Mouse (Mus musculus): ENCODE measurements around the gene Rbfox2.

Rbfox2 gene

GRCm38 (mm10) chr15:77104349-77105158 is 202.2 kb downstream of the Rbfox2 start:
- DNase-seq (ENCODE audit: low spot score in 2 of 2) = no peak

GRCm38 (mm10) chr15:77102685-77103084 is 204.1 kb downstream of the Rbfox2 start:
- no peak for DNase-seq (ENCODE audit: low spot score in 2 of 2)

GRCm38 (mm10) chr15:77099756-77100155 is 207.0 kb downstream of the Rbfox2 start:
- DNase-seq (ENCODE audit: low spot score in 2 of 2) = no peak

DNA sequence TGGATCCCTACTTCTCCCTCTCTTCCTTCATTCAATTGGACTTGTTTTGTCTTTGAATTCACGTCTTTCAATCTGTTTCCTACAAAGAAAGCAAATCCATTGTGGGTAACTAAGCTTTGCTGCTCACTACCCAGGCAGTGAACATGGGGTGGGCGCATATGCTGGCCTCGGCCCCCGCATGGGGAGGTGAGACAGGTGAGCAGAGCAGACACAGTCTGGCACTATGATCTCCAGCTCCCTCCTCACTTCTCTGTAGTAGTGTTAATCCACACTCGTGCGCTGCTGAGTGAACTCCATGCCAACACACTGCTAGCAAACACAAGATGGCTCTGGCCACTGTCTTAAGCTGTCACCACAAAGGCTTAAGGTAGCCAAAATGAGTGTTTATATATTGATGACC is 209.4 kb downstream of the Rbfox2 start:
- no peak for DNase-seq (ENCODE audit: low spot score in 2 of 2)

GRCm38 (mm10) chr15:77095216-77095615 is 211.6 kb downstream of the Rbfox2 start:
- no peak for DNase-seq (ENCODE audit: low spot score in 2 of 2)

DNA sequence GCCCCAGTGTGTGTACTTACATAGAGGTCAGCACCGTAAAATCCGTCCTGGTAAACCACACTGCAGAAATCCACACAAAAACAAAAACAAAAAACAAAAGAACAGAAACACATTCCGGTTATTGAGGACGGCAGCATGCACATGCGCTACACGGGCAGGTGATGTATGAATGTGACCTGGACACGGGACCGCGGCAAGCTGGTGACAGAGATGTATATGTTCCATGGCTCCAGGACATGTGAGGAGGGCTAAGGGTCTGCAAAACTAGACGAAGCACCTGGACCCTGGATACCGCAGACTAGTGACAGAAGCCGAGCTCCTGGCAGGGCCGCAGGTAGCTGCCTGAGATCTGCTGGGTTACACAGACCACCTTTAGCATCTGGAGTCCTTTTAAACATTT is 212.4 kb downstream of the Rbfox2 start:
- no peak for DNase-seq (ENCODE audit: low spot score in 2 of 2)

DNA sequence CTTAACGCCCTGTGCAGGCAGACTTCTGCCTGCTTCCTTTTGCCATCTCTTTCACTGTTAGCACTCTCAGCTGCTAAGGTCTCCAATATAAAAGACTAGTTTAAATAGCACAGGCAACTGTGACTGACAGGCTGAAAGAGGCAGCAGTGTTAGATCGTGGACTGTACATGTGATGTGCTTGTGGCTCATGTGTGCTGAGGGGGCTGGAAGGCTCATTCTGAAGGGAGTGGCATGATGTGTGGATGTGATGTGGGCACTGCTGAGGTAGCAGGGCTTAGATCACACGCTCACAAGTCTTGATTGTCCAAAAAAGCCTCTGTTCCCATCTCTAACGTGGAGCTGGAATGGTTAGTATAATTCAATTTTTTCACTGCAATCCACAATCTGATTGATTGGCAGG is 215.4 kb downstream of the Rbfox2 start:
- no peak for DNase-seq (ENCODE audit: low spot score in 2 of 2)

DNA sequence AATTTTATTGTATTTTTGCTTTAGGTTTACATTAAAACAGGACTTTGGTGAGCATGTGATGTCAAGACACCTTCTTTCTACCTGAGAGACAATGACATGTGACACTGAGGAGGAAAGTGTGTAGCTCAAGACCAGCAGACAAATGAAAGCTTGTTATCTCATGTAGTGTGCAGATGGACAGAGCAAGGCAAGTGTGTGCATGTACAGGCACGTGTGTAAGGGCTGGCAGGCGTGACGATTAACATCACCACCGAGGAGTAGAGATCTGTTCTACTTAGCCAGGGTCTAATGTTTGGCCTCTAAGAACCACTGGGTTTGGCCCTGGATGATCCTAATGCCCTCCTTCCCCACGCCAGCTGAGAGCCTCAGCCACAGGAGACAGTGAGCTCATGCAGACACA is 216.3 kb downstream of the Rbfox2 start:
- no peak for DNase-seq (ENCODE audit: low spot score in 2 of 2)

DNA sequence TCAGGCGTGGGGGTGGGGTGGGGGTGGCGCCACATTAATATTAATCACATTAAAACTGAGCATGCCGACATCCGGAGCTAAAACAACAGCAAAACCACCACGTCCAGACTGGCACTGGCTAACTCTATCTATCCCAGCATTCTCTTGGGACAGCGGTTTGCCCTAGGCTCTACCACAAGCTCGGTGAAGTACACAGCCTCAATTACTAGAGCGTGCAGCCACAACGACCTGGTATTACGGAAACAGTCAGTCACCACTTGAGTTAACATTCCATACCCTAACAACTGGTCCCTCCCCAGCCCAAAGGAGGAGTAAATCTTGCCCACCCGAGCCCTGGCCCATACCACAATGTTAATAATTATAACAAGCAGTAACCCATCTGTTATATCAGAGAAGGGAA is 217.6 kb downstream of the Rbfox2 start:
- no peak for DNase-seq (ENCODE audit: low spot score in 2 of 2)

DNA sequence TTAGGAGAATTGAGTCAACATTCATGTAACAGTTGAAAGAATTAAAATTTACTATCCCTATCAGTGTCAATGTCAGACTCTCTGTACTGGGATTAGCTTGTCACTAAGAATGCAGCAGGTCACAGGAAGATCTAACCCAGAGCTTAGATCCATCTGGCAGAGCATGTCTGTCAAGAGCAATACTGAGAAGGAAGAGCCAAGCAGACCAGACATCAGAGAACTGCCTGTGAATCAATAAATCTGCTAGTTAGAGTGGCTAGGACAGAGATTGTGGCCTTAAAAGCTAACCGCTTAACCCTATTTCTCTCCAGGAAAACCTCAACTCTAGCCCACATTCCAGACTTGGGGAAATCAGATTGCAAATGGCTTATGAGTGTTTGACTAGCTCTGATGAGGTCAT is 220.3 kb downstream of the Rbfox2 start:
- DNase-seq (ENCODE audit: low spot score in 2 of 2) = no peak

DNA sequence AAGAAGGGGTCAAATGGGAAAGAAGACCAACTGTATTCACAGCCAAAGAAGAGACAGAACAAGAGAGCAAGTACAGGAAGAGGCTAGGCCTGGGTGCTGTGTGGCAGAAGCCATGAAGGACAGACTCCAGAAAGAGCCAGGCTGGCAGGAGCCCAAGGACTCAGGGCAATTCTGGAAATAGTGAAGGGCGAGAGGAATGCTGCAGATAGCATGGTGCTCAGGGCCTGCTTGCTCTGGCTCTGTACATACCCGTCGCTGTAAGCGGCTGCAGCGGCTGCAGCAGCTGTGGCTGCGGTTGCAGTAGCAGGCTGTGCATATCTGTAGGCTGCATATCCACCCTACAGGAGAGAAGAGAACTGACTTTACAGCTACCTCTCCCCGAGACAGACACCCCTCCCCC is 221.0 kb downstream of the Rbfox2 start:
- no peak for DNase-seq (ENCODE audit: low spot score in 2 of 2)

DNA sequence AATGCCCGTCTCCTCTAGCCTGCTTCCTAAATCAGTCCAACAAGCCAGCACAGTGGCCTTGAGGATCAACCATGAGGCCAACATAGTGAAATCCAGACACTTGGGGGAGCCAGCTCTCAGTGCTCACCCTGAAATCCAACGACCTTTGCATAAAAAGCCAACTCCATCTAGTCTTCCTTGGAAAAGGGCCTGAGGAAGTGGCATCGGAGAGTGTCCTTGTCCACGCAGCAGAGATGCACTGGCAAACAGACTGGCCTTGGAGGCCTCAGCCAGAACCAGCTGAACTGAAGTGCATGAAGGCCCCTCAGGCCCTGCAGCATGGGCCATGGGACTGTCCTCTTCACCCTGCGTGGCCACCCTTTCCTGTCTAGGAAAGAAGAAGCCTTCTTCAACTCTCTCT is 225.3 kb downstream of the Rbfox2 start:
- no peak for DNase-seq (ENCODE audit: low spot score in 2 of 2)

- no peak for DNase-seq (ENCODE audit: low spot score in 2 of 2)
Measured at GRCm38 (mm10) chr15:77080684-77081254, 226.0 kb downstream of the Rbfox2 start.

DNA sequence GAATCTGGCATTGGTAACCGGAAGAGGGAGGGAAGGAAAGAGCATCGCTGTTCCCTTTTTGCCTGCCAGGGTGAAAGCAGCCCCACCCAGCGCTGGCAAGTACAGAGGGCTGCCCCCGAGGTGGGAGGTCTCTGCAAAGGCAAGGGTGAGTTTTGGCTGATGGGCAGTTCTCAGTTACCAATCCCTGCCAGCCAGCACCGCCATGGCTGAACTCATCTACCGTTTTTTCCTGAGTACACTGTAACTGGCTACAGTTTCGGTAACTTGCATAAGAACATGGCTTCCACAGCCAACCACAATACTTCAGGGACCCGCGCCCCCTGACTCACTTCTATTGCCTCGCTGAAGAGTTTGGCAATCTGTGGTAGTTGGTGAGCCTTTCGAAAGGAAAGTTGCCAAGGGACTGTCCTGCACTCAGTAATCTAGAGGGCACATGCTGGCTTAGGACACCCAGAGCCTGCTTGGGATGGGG is 226.9 kb downstream of the Rbfox2 start:
- no peak for DNase-seq (ENCODE audit: low spot score in 2 of 2)

DNA sequence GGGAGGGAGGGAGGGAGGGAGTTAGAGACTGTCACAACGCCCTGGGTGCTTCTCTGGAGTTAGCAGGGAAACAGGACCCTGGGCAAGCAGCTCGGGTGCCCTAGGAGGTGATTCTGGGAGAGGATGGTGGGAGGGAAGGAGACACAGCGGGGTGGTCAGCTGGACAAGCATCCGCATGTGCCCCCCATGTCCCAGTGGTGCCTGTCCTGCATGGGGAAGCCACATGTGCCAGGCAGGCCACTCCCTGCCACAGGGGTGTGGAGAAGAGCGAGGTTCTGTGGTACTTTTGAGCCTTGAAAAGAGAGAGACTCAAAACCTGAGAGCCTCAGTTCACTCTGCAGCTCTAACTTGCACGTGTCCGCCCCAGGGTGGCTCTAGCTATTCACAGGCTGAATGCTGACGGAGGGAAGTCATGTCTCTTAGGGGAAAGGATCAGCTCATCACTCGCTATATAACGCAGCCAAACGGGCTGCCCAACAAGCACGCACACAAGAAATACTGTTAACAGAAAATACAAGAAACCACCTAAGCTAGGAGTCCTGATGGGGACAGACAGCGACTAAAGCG is 227.5 kb downstream of the Rbfox2 start:
- no peak for DNase-seq (ENCODE audit: low spot score in 2 of 2)

- DNase-seq (ENCODE audit: low spot score in 2 of 2) = no peak
Measured at GRCm38 (mm10) chr15:77078786-77079185, 228.0 kb downstream of the Rbfox2 start.

GRCm38 (mm10) chr15:77077906-77078305 is 228.9 kb downstream of the Rbfox2 start:
- no peak for DNase-seq (ENCODE audit: low spot score in 2 of 2)

DNA sequence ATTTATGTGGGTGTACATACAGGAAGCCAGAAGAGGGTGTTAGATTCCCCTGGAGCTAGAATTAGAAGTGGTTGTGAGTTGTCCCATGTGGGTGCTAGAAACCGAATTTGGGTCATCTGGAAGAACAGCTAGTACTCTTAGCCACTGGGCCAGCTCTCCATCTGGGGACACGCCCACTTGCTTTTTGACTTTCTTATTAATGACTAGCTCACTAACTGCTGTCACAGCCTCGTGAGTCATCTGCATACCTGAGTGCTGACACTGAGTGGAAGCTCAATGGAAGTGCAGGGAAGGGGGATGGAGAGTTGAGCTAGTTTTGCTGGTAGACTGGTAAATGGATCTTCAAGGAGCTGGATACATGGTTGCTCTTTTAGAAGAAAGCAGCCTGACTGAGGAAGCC is 230.3 kb downstream of the Rbfox2 start:
- no peak for DNase-seq (ENCODE audit: low spot score in 2 of 2)

DNA sequence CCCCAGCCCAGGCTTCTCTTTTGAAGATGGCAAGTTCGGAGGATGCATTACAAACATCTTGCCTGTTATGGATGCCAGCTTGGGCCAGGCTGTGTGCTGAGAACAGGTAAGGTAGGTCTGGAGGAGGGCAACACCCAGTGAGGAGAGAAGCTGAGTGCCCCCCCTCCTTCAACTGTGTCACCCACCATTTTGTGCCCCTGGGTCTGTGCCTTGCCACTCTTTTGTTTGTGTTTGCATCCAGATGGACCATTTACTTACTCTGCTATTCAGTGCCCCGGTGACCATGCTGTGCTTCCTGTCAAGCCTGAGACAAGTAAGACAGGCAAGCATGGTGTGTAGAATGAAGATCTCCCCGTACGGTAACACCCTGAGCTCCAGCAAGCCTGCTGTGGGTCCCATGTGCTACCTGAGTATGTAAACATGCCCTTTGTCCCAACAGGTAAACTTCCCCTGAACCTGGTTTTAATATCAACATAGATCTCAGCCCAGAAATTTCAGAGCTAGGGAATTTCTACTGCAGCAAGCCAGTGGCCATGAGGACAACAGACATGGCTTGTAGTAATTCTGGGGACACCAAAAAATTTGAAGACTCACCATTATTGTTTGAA is 234.1 kb downstream of the Rbfox2 start:
- no peak for DNase-seq (ENCODE audit: low spot score in 2 of 2)

DNA sequence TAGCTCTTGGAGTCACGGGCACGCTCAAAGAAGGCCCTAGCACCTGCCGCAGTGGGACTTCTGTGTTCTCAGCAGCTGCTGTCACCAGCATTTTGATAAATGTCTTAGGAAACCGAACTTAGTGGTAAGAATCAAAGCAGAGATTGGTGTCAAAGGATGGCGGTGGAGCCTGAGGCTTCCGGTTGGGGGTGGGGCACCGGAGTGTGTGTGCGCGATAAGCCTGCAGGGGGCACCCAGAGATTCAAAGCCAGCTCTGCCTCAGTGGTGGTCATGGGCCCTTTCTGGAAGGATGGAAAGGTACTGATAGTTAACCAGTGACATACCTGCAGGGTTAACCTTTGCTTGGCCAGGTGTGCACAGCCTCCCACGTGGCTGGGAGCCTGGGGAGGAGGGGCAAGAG is 235.3 kb downstream of the Rbfox2 start:
- DNase-seq (ENCODE audit: low spot score in 2 of 2) = no peak

- DNase-seq (ENCODE audit: low spot score in 2 of 2) = no peak
Measured at GRCm38 (mm10) chr15:77070745-77071268, 236.0 kb downstream of the Rbfox2 start.

DNA sequence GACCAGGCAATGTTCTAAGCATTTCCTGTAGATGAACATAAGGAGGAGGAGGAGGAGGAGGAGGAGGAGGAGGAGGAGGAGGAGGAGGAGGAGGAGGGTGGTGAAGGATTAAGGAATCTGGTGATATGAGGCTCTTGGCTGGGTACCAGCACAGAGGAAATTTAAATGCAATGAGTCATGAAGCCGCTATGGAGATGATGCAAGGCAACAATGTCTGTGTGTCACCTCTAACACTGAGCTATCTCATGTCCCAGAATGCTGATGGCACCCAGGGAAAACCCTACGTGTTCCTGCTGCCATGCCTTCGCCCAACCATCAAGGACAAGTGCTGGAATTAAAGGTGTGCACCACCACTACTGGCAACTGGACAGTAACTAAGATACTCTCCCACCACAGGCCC is 237.8 kb downstream of the Rbfox2 start:
- no peak for DNase-seq (ENCODE audit: low spot score in 2 of 2)
